Mouse (Mus musculus): ENCODE data around the gene Adh4.
A peak's percentile ranks its signal among the peaks of the same experiment; 100 is the strongest.
"Not testable (repeated sequence)": the region's sequence is repeated elsewhere in the genome, so short reads cannot be mapped to it uniquely, and the experiment has no call there.

The Adh4 gene

DNA sequence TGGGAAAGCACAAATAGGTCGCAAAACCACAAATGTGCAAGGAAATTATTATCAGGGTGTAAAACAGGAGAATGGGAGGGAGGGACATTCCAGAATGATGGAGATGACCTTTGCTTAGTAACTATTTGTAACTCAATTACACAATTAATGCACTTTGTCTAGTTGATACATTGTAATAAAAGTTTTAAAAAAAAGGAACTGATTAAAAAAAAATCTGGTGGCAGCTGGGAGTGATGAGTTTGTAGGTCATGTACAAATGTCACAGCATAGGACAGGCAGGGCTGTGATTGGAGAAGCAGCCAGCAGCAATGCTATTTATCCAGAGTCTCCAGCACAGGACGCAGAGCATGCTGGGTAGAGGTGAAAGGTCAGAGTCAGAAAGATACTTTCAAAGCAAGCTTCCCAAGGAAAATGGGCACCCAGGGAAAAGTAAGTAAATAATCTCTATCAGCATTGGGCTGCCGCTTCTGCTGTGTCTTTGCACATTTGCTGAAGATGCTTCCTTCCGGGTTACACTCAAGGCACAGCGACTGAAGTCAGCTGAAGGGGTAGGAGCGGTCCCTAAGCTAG, at the start of gene Adh4:
Adh4 (plus strand) TSS at position 346 of the 570 bp plus-strand sequence.
- DNase-seq: peak in 1 of 2 experiments; percentile 18

- DNase-seq: no peak
These were observed 49.1 kb upstream of the Adh4 start for GRCm38 (mm10) chr3:138366181-138366580.

GRCm38 (mm10) chr3:138369546-138369945, 45.7 kb upstream of the Adh4 start:
- DNase-seq: no peak

DNA sequence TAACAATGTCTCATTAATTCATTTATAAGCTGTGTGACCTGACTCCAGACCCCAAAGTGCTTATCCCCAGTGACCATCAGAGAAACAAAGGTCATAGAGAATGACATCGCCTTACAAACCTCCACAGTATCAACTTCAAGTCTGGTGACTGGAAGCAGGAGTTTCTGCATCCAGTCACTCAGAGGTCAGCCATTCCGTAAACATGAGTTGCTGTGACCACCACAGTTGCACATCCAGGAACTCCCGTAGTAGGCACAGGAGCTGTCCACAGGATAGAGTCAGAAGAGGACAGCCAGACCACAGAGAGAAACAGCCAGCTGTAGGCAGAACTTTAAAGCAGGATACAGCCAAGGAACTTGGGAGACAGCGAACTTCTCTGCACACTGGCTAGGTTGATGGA, 45.0 kb upstream of the Adh4 start:
- not testable (repeated sequence) for DNase-seq

DNA sequence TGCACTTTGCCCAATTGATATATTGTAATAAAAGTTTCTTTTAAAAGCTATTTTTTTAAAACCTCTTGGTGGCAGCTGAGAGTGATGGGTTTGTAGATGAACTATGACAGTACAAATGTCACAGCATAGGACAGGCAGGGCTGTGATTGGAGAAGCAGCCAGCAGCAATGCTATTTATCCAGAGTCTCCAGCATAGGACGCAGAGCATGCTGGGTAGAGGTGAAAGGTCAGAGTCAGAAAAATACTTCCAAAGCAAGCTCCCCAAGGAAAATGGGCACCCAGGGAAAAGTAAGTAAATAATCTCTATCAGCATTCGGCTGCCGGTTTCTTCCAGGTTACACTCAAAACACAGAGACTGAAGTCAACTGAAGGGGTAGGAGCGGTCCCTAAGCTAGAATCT, 41.3 kb upstream of the Adh4 start:
- no peak for DNase-seq

GRCm38 (mm10) chr3:138375148-138375547, 40.1 kb upstream of the Adh4 start:
- no peak for DNase-seq

GRCm38 (mm10) chr3:138381133-138381532, 34.1 kb upstream of the Adh4 start:
- no peak for DNase-seq

- DNase-seq: no peak
These were observed 28.1 kb upstream of the Adh4 start for GRCm38 (mm10) chr3:138387155-138387554.

DNA sequence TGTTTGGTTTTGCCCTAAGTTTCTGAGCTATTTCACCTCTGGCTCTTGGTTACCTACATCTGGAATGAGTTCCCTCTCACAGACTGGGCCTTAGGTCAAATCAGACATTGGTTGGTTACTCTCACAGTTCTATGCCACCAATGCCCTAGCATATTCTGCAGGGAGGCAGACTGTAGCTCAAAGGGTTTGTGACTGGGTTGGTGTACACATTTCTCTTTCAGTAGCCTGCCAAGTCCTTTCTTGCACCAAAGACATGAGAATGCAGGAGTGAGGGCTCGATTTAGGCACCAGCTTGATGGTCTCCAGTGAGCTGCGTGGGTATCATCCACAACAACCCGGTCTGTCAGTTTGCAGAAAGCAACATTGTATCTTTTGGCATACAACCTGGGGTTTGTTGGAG, 10.4 kb upstream of the Adh4 start:
- no peak for DNase-seq

DNA sequence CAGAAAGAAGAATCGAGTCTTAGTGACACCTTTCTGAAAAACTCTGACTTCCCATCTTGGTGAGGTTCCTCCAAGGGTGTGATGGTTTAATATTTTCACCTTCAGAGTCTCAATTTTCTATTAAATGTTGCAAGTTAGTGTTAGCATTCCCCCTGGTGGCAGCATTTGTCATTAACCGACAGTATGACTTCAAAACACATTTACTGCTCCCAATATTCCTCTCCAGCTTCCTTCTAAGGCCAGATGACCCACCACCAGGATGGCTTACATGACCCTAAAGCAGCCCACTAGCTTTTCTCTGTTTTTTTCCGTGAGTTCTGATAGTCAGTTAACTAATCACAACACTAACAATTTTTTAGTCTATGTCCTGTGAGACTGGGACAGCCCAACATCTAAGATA, 9.9 kb upstream of the Adh4 start:
- DNase-seq: peak; percentile 26 to 71

DNA sequence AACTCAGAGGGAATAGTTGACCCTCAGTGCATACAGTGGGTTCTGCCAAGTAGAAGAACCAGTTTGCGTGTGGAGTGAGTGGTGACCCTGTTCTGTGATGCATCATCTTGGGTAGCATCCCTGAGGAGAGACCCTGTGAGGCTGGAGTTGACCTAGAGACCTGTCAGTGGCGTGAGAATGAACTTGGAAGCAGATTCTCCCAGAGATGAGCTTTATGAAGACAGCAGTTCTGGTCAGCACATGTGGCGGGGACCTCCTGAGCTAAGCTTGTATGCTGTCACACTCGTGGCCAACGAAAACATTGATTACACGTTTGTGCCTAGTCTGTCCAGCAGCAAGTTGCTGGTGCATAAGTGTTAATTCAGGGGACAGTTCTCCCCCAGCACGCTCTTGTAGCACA, 9.4 kb upstream of the Adh4 start:
- no peak for DNase-seq

GRCm38 (mm10) chr3:138407920-138408319, 7.3 kb upstream of the Adh4 start:
- DNase-seq: peak; percentile 7 to 17

GRCm38 (mm10) chr3:138409585-138409984, 5.7 kb upstream of the Adh4 start:
- no peak for DNase-seq

DNA sequence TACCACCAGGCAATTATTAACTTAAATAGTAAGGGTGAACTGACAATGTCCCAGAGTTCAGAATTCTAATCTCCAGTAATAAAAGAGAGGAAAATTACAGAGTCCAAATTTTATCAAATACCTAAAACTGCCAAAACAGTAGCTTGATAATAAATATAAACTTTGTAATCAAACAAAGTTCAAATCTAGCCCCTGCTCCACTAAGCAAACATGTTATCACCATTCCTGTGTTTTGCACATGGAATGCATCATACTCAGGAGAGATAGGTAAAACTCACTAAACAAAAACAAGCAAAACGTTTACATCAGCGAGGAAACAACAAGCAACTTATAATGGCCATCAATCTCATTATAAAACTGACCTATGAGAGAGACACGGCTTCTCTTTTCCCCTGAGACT, 5.1 kb upstream of the Adh4 start:
- DNase-seq: no peak

GRCm38 (mm10) chr3:138419369-138419768, 4.1 kb downstream of the Adh4 start:
- DNase-seq: no peak

DNA sequence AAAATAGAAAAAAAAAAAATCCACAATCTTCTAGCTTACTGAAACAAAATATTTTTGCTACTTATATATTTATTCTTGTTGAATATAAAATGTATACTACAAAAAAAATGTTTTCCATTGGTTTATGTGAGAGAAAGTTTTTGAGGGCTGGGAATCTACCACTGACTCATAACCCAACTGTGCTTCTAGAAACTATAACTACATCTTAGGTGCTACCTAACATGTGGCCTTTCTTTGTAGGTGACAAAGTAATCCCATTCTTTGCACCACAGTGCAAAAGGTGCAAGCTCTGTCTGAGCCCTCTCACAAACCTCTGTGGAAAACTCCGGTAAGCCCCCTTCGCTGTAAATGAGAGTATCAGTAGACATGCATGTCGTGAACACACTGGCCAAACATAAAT, 5.1 kb downstream of the Adh4 start:
- DNase-seq: no peak

DNA sequence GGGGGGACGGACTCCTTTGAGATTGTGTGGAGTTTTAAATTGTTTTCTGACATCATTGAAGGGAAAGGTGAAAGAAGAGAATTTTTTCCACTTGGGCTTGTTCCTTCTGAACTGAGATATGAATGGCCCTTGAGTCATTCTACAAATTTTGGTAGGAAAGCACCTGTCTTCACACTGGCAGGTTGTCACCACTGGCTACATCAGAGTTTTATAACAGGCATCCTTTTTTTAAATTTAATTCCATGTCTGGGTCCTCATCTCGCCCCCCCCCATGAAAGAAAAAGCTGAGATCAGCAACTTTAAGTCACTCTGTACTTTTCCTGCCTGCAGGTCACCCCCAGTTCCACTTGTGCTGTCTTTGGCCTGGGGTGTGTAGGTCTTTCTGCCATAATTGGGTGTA, 8.4 kb downstream of the Adh4 start:
- no peak for DNase-seq

DNA sequence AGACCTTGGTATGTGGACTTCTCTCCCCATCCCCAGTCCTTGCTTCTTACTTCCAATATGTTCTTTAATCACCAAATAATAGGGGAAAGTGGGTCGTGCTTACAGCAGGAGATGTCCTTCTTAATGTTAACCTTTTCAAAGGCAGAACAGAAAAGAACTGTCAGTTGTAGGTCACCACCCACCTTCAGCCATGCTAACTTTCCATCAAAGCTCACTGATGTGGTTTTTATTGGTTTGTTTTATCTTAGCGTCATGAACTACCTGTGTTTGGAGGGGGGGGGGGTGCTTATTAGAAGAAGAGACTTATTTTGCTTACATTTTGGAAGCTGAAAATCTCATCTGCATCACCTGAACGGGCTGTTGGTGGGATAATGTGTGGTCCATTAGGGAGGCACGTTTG, 9.0 kb downstream of the Adh4 start:
- no peak for DNase-seq

GRCm38 (mm10) chr3:138430360-138430976, 15.2 kb downstream of the Adh4 start:
- no peak for DNase-seq

GRCm38 (mm10) chr3:138431835-138432234, 16.6 kb downstream of the Adh4 start:
- DNase-seq: no peak

DNA sequence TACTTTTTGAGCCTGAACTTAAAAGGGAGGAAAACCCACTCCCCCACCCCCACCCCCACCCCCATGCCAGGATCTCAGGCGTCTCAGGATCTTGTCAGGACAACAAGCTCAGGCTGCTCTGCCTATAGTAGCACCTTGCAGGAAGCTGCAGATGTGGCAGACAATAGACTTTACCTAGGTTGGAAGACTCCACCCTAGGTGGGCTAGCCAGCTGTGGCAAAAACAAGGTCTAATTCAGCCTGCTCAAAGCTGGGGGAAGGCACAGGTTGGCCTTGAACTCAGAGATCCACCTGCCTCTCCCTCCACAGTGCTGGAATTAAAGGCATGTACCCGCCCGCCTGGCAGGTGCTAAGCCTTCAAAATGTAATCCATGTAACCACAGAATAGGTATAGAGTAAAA, 23.4 kb downstream of the Adh4 start:
- no peak for DNase-seq

GRCm38 (mm10) chr3:138442203-138442602, 26.9 kb downstream of the Adh4 start:
- no peak for DNase-seq

DNA sequence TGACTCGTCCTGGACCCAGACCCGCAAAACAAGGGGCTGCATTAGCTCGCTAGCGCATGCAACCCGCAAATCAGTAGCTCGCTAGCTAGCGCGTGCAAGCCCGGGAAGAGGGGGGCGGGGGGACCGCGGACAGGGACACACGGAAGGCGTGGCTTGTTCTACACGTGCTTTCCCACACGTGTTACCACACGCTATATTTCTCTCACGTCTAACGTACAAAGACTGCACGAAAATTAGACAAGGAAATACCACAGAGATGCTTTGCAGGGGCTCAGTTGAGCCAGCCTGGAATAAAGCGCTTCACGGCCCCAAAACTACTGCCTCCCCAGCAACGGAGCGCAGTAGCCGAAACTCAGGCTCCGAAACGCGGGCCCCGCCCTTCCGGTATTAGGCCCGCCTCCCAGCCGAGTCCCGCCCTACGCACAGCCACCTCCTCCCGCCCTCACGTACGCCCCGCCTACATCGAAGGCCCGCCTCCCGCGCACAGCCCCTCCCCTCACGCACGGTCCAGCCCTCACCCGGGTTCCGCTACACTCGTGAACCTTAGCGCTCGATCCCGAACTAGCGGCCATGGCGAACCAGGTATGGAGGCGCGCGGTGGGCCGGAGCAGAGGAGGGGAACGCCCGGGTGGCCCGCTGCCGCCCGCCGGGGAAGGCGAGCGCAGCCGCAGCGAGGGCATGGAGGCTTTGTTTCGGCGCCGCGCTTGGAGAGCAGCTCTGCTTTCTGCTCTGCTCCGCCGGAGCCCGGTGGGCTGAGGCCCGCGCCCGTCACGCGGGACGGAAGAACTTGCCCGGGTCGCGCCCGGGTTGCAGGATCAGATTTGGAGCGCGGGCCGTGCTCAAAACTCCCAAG, 27.6 kb downstream of the Adh4 start, which contains the start of gene Adh5:
Adh5 (plus strand) TSS at position 482 of the 853 bp plus-strand sequence.
- peak; percentile 90 to 92 for DNase-seq

- no peak for DNase-seq
These were observed 28.2 kb downstream of the Adh4 start for GRCm38 (mm10) chr3:138443465-138443771.
